Mouse (Mus musculus) E14TG2a.4 (cell line): ENCODE results near the gene March10.

Source experiments
- H3K27me3 ChIP-seq: 2 replicates; pipeline ENCODE4 v1.6.1; 2014; ENCODE audit warnings: low read length, control low read depth; ENCODE audit not compliant: insufficient read depth
- H3K36me3 ChIP-seq: 2 replicates; pipeline ENCODE4 v1.6.1; 2014; ENCODE audit warnings: low read length, control low read depth; ENCODE audit not compliant: insufficient read depth
- H3K4me1 ChIP-seq: replicated peaks from 2 replicates; pipeline ENCODE4 v1.6.1; 2014; ENCODE audit warnings: low read depth, low read length, control low read depth
- H3K4me3 ChIP-seq: replicated peaks from 2 replicates; pipeline ENCODE4 v1.5.1; 2014; ENCODE audit warnings: mild to moderate bottlenecking, low read length
- H3K9me3 ChIP-seq: 2 replicates; pipeline ENCODE4 v1.6.1; 2014; ENCODE audit warnings: low read length, control low read depth
- CTCF ChIP-seq: conservative IDR thresholded peaks from 2 replicates; pipeline ENCODE4 v1.5.1; 2014; ENCODE audit warnings: low read length
- NANOG ChIP-seq: IDR thresholded peaks from 2 replicates; pipeline ENCODE4 v1.6.1; 2014; ENCODE audit warnings: borderline replicate concordance, low read length, mixed read lengths
- POU5F1 ChIP-seq: IDR thresholded peaks from 2 replicates; pipeline ENCODE4 v1.6.1; 2014; ENCODE audit warnings: low read length, borderline replicate concordance

March10 gene

GRCm38 (mm10) chr11:105490971-105491370 lies 34.4 kb upstream of the March10 start:
- no peaks in the 10 kb centered on the region for H3K36me3 ChIP-seq
- H3K27me3 ChIP-seq = peaks cover 9% of the 10 kb centered on the region
- no peaks in the 10 kb centered on the region for H3K4me1 ChIP-seq
- H3K9me3 ChIP-seq = no peaks in the 10 kb centered on the region
- TF ChIP-seq NANOG = no peak
- TF ChIP-seq POU5F1 = no peak
- TF ChIP-seq CTCF = no peak
- no peak overlapping the region for H3K4me3 ChIP-seq

DNA sequence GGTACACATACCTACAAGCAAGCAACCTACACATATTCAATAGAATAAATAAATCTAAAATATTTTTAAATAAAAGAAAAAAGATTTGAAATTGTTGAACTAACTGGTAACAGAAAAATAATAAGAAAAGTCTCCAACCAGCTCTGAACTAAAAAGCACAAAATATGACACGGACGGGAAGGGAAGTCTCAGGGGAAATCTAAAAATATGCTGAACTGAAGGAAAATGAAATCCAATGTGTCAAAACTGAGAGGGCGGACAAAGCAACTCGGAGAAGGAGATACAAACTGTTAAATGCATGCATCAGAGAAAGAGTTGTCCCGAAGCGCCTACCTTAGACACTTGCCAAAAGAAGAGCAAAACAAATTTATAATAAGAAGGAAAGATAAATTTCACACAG lies 28.9 kb upstream of the March10 start:
- Histone ChIP-seq H3K27me3 (no peaks in the 10 kb centered on the region), H3K4me3 (no peak overlapping the region), H3K36me3 (no peaks in the 10 kb centered on the region), H3K9me3 (no peaks in the 10 kb centered on the region), H3K4me1 (no peaks in the 10 kb centered on the region)
- TF ChIP-seq CTCF = no peak
- TF ChIP-seq NANOG = no peak
- no peak for TF ChIP-seq POU5F1

DNA sequence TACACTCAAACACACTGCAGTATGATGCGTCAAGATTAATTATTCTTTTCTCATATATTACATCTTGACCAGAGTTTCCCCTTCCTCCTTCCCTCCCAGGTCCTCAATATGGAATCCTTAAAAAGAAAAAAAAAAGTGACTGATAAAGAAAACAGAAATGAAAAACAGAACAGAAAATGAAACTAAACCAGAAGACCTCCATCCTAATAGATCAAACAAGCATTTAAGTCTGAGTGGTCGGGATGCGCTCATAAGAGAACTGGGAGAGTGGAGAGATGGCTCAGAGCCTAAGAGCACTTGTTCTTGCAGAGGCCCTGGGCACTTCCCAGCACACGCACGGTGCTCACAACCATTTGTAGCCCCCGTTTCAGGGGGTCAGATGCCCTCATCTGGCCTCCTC lies 28.5 kb upstream of the March10 start:
- Histone ChIP-seq H3K27me3 (no peaks in the 10 kb centered on the region), H3K36me3 (no peaks in the 10 kb centered on the region), H3K4me1 (no peaks in the 10 kb centered on the region), H3K4me3 (no peak overlapping the region), H3K9me3 (no peaks in the 10 kb centered on the region)
- TF ChIP-seq NANOG (no peak), CTCF (no peak), POU5F1 (no peak)

DNA sequence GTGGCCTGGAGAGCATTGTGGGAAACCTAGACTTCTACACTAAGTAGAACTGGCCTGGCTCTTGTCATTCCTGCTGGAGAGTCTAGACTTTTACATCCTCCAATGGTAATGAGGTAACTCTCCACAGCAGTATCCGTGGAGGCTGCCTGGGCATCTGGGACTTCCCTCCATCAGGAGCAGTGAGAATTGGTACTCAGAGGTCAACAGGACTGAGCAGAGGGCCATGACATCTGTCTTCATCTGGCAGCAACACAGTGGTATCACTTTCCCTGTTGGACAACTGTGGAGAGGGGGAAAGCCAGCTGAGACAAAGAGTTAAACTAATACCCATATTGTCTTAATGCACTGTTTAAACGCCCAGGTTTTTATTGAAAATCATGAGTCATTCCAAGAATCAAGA lies 26.2 kb upstream of the March10 start:
- Histone ChIP-seq H3K4me1 (no peaks in the 10 kb centered on the region), H3K4me3 (no peak overlapping the region), H3K9me3 (no peaks in the 10 kb centered on the region), H3K36me3 (no peaks in the 10 kb centered on the region), H3K27me3 (no peaks in the 10 kb centered on the region)
- TF ChIP-seq NANOG = no peak
- TF ChIP-seq POU5F1 = no peak
- no peak for TF ChIP-seq CTCF

GRCm38 (mm10) chr11:105474746-105475145 lies 18.2 kb upstream of the March10 start:
- Histone ChIP-seq H3K4me3 (no peak overlapping the region), H3K9me3 (no peaks in the 10 kb centered on the region), H3K4me1 (no peaks in the 10 kb centered on the region; the same call in 1 of the 2 replicates), H3K36me3 (no peaks in the 10 kb centered on the region), H3K27me3 (no peaks in the 10 kb centered on the region)
- TF ChIP-seq POU5F1 = no peak
- TF ChIP-seq CTCF = no peak
- TF ChIP-seq NANOG = no peak

DNA sequence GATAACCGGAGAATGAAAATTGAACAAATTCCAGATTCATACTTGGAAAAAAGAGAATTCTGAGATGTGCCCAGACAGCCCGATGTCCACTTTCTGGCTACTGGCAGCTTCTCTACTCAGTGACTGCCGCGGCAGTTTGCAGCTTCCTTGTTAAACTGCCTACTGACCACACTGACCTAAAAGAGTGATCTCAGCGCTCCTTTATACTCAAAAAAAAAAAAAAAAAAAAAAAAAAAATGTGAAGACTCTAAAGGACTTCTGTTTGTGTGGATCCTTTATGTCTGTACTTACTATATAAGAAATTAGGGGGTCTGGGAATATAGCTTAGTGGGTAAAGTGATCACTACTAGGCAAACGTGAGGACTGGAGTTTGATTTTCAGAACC lies 17.8 kb upstream of the March10 start:
- H3K36me3 ChIP-seq = no peaks in the 10 kb centered on the region
- no peaks in the 10 kb centered on the region for H3K27me3 ChIP-seq
- TF ChIP-seq POU5F1 (no peak), CTCF (no peak), NANOG (no peak)
- no peaks in the 10 kb centered on the region for H3K9me3 ChIP-seq
- peaks cover 4% of the 10 kb centered on the region; the same call in 1 of the 2 replicates for H3K4me1 ChIP-seq
- no peak overlapping the region for H3K4me3 ChIP-seq

GRCm38 (mm10) chr11:105473716-105474351 lies 17.3 kb upstream of the March10 start:
- Histone ChIP-seq H3K27me3 (no peaks in the 10 kb centered on the region), H3K36me3 (no peaks in the 10 kb centered on the region), H3K4me3 (no peak overlapping the region), H3K4me1 (peaks cover 9% of the 10 kb centered on the region; the same call in 1 of the 2 replicates), H3K9me3 (no peaks in the 10 kb centered on the region)
- TF ChIP-seq CTCF = no peak
- TF ChIP-seq NANOG = no peak
- TF ChIP-seq POU5F1 = no peak

DNA sequence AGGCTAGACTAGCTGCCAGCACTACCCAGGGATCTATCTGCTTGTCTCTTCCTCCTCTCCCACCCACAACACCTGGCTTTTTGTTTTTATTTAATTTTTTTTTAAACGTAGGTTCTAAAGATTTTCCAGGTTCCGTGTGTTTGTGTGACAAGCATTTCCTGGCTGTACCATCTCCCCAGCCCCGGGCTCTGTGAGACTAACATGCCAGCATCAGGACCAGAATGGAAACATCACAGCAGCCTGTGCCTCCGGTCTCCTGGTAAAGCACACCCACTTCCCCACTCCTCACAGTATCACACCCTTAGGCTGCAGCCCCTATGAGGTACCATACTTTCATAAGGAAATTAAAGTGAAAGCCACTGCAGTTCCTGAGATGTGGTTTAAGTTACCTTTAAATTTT lies 16.1 kb upstream of the March10 start:
- peaks cover 10% of the 10 kb centered on the region; the same call in 1 of the 2 replicates for H3K4me1 ChIP-seq
- TF ChIP-seq NANOG (no peak), CTCF (no peak), POU5F1 (no peak)
- H3K36me3 ChIP-seq = no peaks in the 10 kb centered on the region
- no peaks in the 10 kb centered on the region for H3K9me3 ChIP-seq
- no peak overlapping the region for H3K4me3 ChIP-seq
- H3K27me3 ChIP-seq = no peaks in the 10 kb centered on the region

DNA sequence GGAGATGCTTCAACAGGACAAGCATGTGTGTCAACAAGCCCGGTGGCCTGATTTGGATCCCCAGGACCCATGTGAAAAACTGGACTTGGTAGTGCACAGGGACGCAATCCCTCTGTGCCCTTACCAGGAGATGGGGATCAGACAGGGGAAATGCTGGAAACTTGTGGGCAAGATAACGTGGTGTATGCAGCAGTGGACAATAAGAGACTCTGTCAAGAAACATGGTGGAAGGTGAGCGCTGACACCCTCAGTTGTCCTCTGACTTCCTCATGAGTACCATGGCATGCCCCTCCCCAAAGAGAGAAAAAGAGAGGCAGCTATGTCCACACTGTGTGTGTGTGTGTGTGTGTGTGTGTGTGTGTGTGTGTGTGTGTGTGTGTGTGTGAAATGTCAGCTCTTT lies 14.4 kb upstream of the March10 start:
- Histone ChIP-seq H3K9me3 (no peaks in the 10 kb centered on the region), H3K36me3 (no peaks in the 10 kb centered on the region), H3K4me3 (no peak overlapping the region), H3K27me3 (no peaks in the 10 kb centered on the region), H3K4me1 (peaks cover 10% of the 10 kb centered on the region; the same call in 1 of the 2 replicates)
- no peak for TF ChIP-seq CTCF
- no peak for TF ChIP-seq POU5F1
